Mouse (Mus musculus) right cerebral cortex, postnatal 4 days (tissue): Measurements from ENCODE around the gene Gng12.
"Not testable (repeated sequence)": the region's sequence is repeated elsewhere in the genome, so short reads cannot be mapped to it uniquely, and the experiment has no call there.

ENCODE experiments used
- DNase-seq: peaks from one replicate; pipeline ENCODE4 v3.0.0-alpha.2; 2022

Gene Gng12

GRCm38 (mm10) chr6:67030416-67030815 is 134.2 kb downstream of the Gng12 start:
- no peak for DNase-seq

GRCm38 (mm10) chr6:67030846-67031245 is 134.6 kb downstream of the Gng12 start:
- DNase-seq = no peak

- DNase-seq = not testable (repeated sequence)
Measured at GRCm38 (mm10) chr6:67032551-67032950, 136.4 kb downstream of the Gng12 start.

GRCm38 (mm10) chr6:67032972-67033371 is 136.8 kb downstream of the Gng12 start:
- DNase-seq = not testable (repeated sequence)

- no peak for DNase-seq
Measured at GRCm38 (mm10) chr6:67033604-67034003, 137.4 kb downstream of the Gng12 start.

GRCm38 (mm10) chr6:67034331-67035130 is 138.3 kb downstream of the Gng12 start:
- DNase-seq = no peak

GRCm38 (mm10) chr6:67035388-67036299 is 139.4 kb downstream of the Gng12 start:
- no peak for DNase-seq

GRCm38 (mm10) chr6:67036356-67036811 is 140.2 kb downstream of the Gng12 start:
- DNase-seq = peak; percentile 69

- DNase-seq = peak; percentile 73
Measured at GRCm38 (mm10) chr6:67036837-67037628, 140.8 kb downstream of the Gng12 start, which contains the start of gene Gadd45a. TSS of gene Gadd45a (minus strand) at chr6:67037457.

GRCm38 (mm10) chr6:67038964-67039363 is 142.8 kb downstream of the Gng12 start:
- DNase-seq = no peak

- DNase-seq = no peak
Measured at GRCm38 (mm10) chr6:67040904-67041410, 144.8 kb downstream of the Gng12 start.

GRCm38 (mm10) chr6:67045424-67045823 is 149.2 kb downstream of the Gng12 start:
- DNase-seq = no peak

- DNase-seq = no peak
Measured at GRCm38 (mm10) chr6:67046937-67047336, 150.7 kb downstream of the Gng12 start.

- no peak for DNase-seq
Measured at GRCm38 (mm10) chr6:67048052-67048691, 152.0 kb downstream of the Gng12 start.

- no peak for DNase-seq
Measured at GRCm38 (mm10) chr6:67048880-67049694, 152.9 kb downstream of the Gng12 start.

GRCm38 (mm10) chr6:67049695-67050038 is 153.5 kb downstream of the Gng12 start:
- no peak for DNase-seq

- DNase-seq = no peak
Measured at GRCm38 (mm10) chr6:67050063-67050462, 153.9 kb downstream of the Gng12 start.

- DNase-seq = no peak
Measured at GRCm38 (mm10) chr6:67056108-67056888, 160.1 kb downstream of the Gng12 start.

GRCm38 (mm10) chr6:67056889-67057564 is 160.8 kb downstream of the Gng12 start:
- no peak for DNase-seq

- no peak for DNase-seq
Measured at GRCm38 (mm10) chr6:67057574-67057973, 161.4 kb downstream of the Gng12 start.
